Mouse (Mus musculus): ENCODE measurements around the gene Mmp13. TPM values are rescaled to one million over a fixed set of nuclear protein-coding genes. Genes with fewer than 3 reads are reported as not detected.
"Not testable (repeated sequence)": the region's sequence is repeated elsewhere in the genome, so short reads cannot be mapped to it uniquely, and the experiment has no call there.

Mmp13 gene
- not detected in 2 replicates for polyA plus RNA-seq (2012)

DNA sequence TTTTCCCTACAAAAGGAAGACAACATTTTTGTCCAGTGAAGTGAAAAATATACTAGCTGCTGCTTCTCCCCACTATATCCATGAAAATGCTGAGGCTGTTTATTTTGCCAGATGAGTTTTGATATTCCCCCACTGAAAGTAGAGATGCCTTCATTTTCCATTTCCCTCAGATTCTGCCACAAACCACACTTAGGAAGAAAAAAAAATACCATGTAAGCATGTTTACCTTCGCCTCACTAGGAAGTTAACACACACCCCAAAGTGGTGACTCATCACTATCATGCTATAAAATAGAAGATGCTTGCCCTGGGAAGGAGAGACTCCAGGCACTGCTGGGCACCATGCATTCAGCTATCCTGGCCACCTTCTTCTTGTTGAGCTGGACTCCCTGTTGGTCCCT lies at the start of gene Mmp13:
Mmp13 (plus strand) TSS at position 301 of the 400 bp plus-strand sequence.
- Histone ChIP-seq H3K4me3 (replicated peaks) (no peak within 1 kb of the TSS), H3K27me3 (ENCODE audit: control insufficient read depth) (no peaks in the 10 kb centered on the region), H3K9me3 (ENCODE audit: control insufficient read depth, low read length) (no peaks in the 10 kb centered on the region), H3K4me1 (ENCODE audit: control insufficient read depth) (no peaks in the 10 kb centered on the region), H3K36me3 (ENCODE audit: control insufficient read depth) (no peaks in the 10 kb centered on the region)
- TF ChIP-seq GATA1 (IDR thresholded peaks at IDR 0.05; ENCODE audit: low read length) (no peak), TAL1 (IDR thresholded peaks at IDR 0.05; ENCODE audit: low read length) (no peak)

DNA sequence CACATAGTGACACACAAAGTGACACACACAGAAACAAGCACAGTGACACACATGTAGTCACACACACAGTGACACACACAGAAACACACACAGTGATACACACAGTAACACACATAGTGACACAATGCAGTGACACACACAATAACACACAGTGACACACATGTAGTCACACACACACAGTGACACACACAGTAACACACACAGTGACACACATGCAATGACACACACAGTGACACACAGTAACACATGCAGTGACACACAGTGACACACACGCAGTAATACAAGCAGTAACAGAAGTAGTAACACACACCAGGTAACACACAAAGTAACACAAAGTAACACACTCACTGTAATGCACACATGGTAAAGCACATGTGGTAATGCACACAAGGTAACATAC lies 33.7 kb upstream of the Mmp13 start:
- no peaks in the 10 kb centered on the region for H3K4me1 ChIP-seq (ENCODE audit: control insufficient read depth)
- H3K27me3 ChIP-seq (ENCODE audit: control insufficient read depth) = no peaks in the 10 kb centered on the region
- no peak overlapping the region for H3K4me3 ChIP-seq (replicated peaks)
- no peaks in the 10 kb centered on the region for H3K9me3 ChIP-seq (ENCODE audit: control insufficient read depth, low read length)
- no peak for TF ChIP-seq TAL1 (IDR thresholded peaks at IDR 0.05; ENCODE audit: low read length)
- no peak for TF ChIP-seq GATA1 (IDR thresholded peaks at IDR 0.05; ENCODE audit: low read length)
- no peaks in the 10 kb centered on the region for H3K36me3 ChIP-seq (ENCODE audit: control insufficient read depth)

DNA sequence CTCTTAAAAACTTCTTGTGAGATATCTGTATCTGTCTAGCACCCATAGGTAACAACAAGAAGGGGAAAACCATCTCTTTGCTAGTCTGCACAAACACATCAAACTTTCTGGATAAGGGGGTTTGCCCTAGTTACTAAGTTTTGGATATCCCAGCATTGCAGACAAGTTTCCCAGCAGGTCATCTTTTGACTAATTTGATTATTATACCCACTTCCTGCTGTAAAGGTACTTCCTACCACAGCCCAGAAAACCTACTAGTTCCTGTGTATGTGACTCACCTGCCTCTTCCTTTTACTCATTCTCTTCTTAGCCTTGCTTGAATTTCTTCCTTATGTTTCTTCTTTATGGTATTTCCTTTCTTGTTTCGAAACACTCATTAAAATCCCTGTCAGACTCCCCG lies 32.3 kb upstream of the Mmp13 start:
- no peak overlapping the region for H3K4me3 ChIP-seq (replicated peaks)
- H3K9me3 ChIP-seq (ENCODE audit: control insufficient read depth, low read length) = no peaks in the 10 kb centered on the region
- no peaks in the 10 kb centered on the region for H3K27me3 ChIP-seq (ENCODE audit: control insufficient read depth)
- TF ChIP-seq TAL1 (IDR thresholded peaks at IDR 0.05; ENCODE audit: low read length) = no peak
- no peak for TF ChIP-seq GATA1 (IDR thresholded peaks at IDR 0.05; ENCODE audit: low read length)
- no peaks in the 10 kb centered on the region for H3K36me3 ChIP-seq (ENCODE audit: control insufficient read depth)
- H3K4me1 ChIP-seq (ENCODE audit: control insufficient read depth) = no peaks in the 10 kb centered on the region

DNA sequence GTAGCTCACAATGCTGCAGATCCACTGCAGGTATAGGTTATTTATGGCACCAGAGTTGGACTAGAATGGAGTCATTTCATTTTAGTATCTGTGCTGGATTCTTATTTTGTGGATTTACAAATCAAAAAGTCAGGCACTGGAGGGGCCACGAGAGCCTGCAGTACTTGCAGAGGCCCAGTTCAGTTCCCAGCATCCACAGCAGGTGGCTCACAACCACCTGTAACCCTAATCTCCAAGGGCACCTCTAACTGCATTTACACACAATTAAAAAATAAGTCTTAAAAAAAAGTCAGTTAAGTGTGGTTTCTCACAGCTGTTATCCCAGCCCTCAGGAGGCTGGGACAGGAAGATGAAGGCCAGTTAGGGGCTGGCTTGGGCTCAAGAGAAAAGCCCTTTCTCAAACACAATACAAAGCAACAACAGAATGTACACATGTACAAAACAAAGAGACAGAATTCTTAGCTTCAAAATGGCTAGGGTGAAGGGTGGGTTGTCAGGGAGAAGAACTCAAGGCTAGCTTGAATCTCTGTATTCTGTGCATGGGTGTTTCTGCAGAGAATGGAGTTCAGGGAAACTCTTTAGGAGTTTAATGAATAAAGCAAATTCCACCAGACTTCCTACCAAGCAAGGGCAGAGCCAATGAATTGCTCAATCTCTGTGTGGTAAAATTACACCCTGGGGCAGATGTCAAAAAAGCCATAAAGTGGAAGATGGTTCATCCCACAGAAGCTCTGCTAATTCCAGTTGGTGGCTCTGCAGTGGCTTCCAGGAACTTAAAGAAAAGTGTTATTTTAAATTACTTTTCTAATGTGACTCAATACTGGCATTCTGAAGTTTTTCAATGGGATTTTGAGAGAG lies 19.3 kb upstream of the Mmp13 start:
- Histone ChIP-seq H3K27me3 (ENCODE audit: control insufficient read depth) (no peaks in the 10 kb centered on the region), H3K4me1 (ENCODE audit: control insufficient read depth) (no peaks in the 10 kb centered on the region), H3K4me3 (replicated peaks) (no peak overlapping the region), H3K9me3 (ENCODE audit: control insufficient read depth, low read length) (no peaks in the 10 kb centered on the region), H3K36me3 (ENCODE audit: control insufficient read depth) (no peaks in the 10 kb centered on the region)
- TF ChIP-seq TAL1 (IDR thresholded peaks at IDR 0.05; ENCODE audit: low read length) (no peak), GATA1 (IDR thresholded peaks at IDR 0.05; ENCODE audit: low read length) (no peak)

DNA sequence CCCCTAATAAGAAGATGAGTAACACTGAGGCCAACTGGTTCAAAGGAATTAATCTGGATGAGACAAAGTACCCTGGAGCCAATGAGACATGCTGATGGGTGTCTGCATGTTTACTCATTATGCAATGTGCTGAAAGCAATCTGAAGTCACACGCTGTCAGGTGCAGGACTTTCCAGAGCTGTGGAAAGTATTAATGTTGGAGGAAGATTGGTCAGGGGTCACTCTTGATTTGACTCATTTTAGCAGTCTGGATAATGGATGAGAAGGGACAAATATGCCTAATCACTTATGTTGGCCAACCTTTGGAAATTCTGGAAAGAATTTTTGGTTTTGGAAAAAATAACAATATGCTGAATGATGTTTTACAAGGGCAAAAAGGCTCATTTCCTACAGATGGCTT lies 10.6 kb upstream of the Mmp13 start:
- H3K4me1 ChIP-seq (ENCODE audit: control insufficient read depth) = no peaks in the 10 kb centered on the region
- no peaks in the 10 kb centered on the region for H3K9me3 ChIP-seq (ENCODE audit: control insufficient read depth, low read length)
- no peak overlapping the region for H3K4me3 ChIP-seq (replicated peaks)
- no peaks in the 10 kb centered on the region for H3K27me3 ChIP-seq (ENCODE audit: control insufficient read depth)
- TF ChIP-seq TAL1 (IDR thresholded peaks at IDR 0.05; ENCODE audit: low read length) (no peak), GATA1 (IDR thresholded peaks at IDR 0.05; ENCODE audit: low read length) (no peak)
- no peaks in the 10 kb centered on the region for H3K36me3 ChIP-seq (ENCODE audit: control insufficient read depth)

DNA sequence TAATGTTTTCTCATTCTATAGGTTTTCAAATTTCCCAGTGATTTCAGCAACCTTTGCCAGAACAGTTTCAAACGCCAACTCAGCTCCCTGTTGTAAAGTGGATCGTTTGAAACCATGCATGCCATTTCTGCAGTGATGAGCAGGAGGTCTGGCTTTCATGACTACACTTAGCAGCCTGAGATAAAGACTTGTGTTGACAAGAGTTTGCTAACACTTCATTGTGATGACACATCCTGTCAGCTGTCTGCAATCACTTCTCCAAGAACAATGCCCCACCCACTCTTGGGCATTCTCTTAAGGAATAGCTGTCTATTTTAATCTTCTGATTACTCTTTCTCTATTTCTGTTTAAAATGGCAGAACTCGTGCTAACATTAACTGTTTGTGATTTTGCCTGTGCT lies 2.2 kb upstream of the Mmp13 start:
- H3K36me3 ChIP-seq (ENCODE audit: control insufficient read depth) = no peaks in the 10 kb centered on the region
- no peak for TF ChIP-seq TAL1 (IDR thresholded peaks at IDR 0.05; ENCODE audit: low read length)
- no peaks in the 10 kb centered on the region for H3K27me3 ChIP-seq (ENCODE audit: control insufficient read depth)
- H3K9me3 ChIP-seq (ENCODE audit: control insufficient read depth, low read length) = no peaks in the 10 kb centered on the region
- no peaks in the 10 kb centered on the region for H3K4me1 ChIP-seq (ENCODE audit: control insufficient read depth)
- H3K4me3 ChIP-seq (replicated peaks) = no peak overlapping the region

DNA sequence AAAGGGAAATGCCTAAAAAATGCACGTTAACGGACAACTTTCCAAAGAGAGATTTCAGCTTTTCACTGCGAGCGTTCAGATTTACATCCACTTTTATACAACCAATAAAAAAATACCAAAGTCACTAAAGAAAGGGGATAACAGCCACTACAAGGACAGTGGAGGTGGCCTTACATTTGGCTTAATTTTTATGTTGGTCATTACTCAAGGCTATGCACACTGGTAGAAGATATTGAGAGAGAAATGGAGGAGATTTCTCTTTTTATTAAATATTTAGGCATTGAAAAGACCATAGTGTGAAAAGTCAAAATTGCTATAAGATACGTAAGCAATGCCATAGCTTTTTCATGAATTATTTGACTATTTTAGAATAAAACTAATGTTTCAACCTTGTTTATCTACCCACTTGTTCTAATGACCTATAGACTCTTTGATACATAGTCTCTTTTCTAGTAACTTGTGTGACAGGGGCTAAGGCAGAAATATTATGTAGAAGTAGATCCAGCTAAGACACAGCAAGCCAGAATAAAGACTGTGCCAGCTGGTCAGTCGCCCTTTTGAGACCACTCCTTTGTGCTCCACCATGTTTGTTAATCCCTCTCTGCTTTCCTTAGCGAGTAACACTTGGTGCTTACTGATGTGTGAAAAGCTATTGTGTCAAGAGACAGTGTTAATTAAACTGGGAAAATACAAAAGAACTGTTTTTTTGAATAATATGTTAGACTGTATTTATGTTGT lies 10.4 kb downstream of the Mmp13 start:
- H3K9me3 ChIP-seq (ENCODE audit: control insufficient read depth, low read length) = no peaks in the 10 kb centered on the region
- no peaks in the 10 kb centered on the region for H3K36me3 ChIP-seq (ENCODE audit: control insufficient read depth)
- no peak for TF ChIP-seq GATA1 (IDR thresholded peaks at IDR 0.05; ENCODE audit: low read length)
- TF ChIP-seq TAL1 (IDR thresholded peaks at IDR 0.05; ENCODE audit: low read length) = no peak
- no peak overlapping the region for H3K4me3 ChIP-seq (replicated peaks)
- no peaks in the 10 kb centered on the region for H3K4me1 ChIP-seq (ENCODE audit: control insufficient read depth)
- H3K27me3 ChIP-seq (ENCODE audit: control insufficient read depth) = no peaks in the 10 kb centered on the region

DNA sequence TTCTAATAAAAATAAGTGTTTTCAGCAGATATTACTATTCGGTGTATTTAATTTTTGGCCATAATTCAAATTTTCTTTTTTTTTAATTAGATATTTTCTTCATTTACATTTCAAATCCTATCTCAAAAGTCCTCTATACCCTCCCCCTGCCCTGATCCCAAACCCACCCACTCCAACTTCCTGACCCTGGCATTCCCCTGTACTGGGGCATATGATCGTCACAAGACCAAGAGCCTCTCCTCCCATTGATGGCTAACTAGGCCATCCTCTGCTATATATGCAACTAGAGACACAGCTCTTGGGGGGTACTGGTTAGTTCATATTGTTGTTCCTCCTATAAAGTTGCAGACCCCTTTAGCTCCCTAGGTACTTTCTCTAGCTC lies 11.0 kb downstream of the Mmp13 start:
- H3K27me3 ChIP-seq (ENCODE audit: control insufficient read depth); H3K4me3 ChIP-seq (replicated peaks); H3K9me3 ChIP-seq (ENCODE audit: control insufficient read depth, low read length); H3K4me1 ChIP-seq (ENCODE audit: control insufficient read depth); H3K36me3 ChIP-seq (ENCODE audit: control insufficient read depth): not testable (repeated sequence)

DNA sequence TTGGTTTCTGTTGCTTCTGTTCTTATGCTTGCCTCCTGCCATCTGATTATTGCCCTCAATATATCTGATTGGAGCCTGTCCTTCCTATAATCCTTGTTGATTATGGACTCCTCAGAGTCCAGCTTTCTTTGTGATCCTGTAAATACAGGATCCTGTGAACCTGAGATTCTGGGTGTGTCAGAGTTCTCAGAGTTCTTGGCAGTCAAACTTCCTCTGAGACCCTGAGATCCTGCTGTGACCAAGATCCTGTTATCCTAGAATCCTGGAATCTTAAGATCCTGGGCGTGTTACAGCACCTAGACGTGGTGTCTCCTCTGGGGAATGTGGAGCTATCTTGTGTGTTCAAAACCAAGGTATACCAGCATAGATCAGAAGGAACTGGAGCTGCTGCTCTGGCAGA lies 17.2 kb downstream of the Mmp13 start:
- Histone ChIP-seq H3K36me3 (ENCODE audit: control insufficient read depth) (no peaks in the 10 kb centered on the region), H3K9me3 (ENCODE audit: control insufficient read depth, low read length) (no peaks in the 10 kb centered on the region), H3K27me3 (ENCODE audit: control insufficient read depth) (no peaks in the 10 kb centered on the region), H3K4me1 (ENCODE audit: control insufficient read depth) (no peaks in the 10 kb centered on the region), H3K4me3 (replicated peaks) (no peak overlapping the region)
- no peak for TF ChIP-seq TAL1 (IDR thresholded peaks at IDR 0.05; ENCODE audit: low read length)
- TF ChIP-seq GATA1 (IDR thresholded peaks at IDR 0.05; ENCODE audit: low read length) = no peak
